In the genomic region with DNA sequence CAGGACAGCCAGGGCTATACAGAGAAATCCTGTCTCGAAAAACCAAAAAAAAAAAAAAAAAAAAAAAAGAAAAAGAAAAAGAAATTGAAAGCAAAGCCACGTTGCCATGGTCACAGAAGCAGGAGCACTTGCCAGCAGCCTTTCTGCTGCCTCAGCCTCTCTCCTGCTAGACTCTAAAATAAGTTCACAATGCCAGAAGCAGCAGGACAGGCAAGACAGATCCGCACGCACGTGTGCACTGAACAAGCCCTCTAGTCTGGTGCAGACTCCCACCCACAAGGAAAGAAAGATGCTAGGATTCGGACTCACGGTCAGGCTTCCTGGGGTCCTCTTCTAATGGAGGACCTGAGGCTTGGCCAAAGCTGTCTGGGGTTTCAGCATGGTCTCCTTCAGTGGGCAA, we compare ENCODE assay signal across 15 mouse cellular contexts. TPM values are rescaled to one million over a fixed set of nuclear protein-coding genes. Genes with fewer than 3 reads are reported as not detected.
DNase-seq lines count a peak whose midpoint lies in the region; ATAC-seq and TF ChIP-seq lines count a peak whose summit lies in the region.
"Had no signal": no experiment of that assay in that cellular context is flagged by ENCODE, and none has a peak within 500 bp of the region (broad histone marks: within the 10 kb centered on the region; RNA-seq: fewer than 3 reads in every experiment).

No protein-coding gene starts in this region.

- H3K9ac ChIP-seq in kidney, embryonic 15.5 days = no peak overlapping the region
- H3K9ac ChIP-seq in midbrain, postnatal 0 days (replicated peaks; ENCODE audit: low read length, poor library complexity, severe bottlenecking) = no peak overlapping the region
- H3K9ac ChIP-seq in stomach, postnatal 0 days (ENCODE audit: low read length) = no peak overlapping the region
- H3K9ac ChIP-seq in kidney, embryonic 16.5 days (replicated peaks; ENCODE audit: low read length) = no peak overlapping the region
- H3K9ac ChIP-seq in hindbrain, embryonic 14.5 days = no peak overlapping the region
- H3K9ac ChIP-seq: embryonic facial prominence, embryonic 12.5 days; lung, embryonic 14.5 days had no signal

- no peak overlapping the region for H3K27ac ChIP-seq in kidney, adult 2 months (ENCODE audit: insufficient read depth, low read depth, low read length)
- H3K27ac ChIP-seq in kidney, embryonic 15.5 days = no peak overlapping the region
- no peak overlapping the region for H3K27ac ChIP-seq in midbrain, postnatal 0 days (ENCODE audit: low read depth, low read length)
- H3K27ac ChIP-seq in stomach, postnatal 0 days (replicated peaks) = no peak overlapping the region
- H3K27ac ChIP-seq in kidney, embryonic 16.5 days (ENCODE audit: low read length) = no peak overlapping the region
- no peak overlapping the region for H3K27ac ChIP-seq in hindbrain, embryonic 14.5 days
- H3K27ac ChIP-seq: embryonic facial prominence, embryonic 12.5 days; hindbrain, embryonic 10.5 days had no signal

- no peak overlapping the region for H3K4me3 ChIP-seq in kidney, adult 2 months (ENCODE audit: insufficient read depth, low read depth, low read length)
- H3K4me3 ChIP-seq in kidney, embryonic 15.5 days (replicated peaks) = no peak overlapping the region
- H3K4me3 ChIP-seq in midbrain, postnatal 0 days (ENCODE audit: low read depth, low read length) = no peak overlapping the region
- H3K4me3 ChIP-seq in stomach, postnatal 0 days (ENCODE audit: low read depth, low read length) = no peak overlapping the region
- no peak overlapping the region for H3K4me3 ChIP-seq in kidney, embryonic 16.5 days (ENCODE audit: low read length)
- no peak overlapping the region for H3K4me3 ChIP-seq in hindbrain, embryonic 14.5 days (replicated peaks; ENCODE audit: low read length)
- H3K4me3 ChIP-seq: embryonic facial prominence, embryonic 12.5 days; hindbrain, embryonic 10.5 days had no signal

- ATAC-seq in kidney, embryonic 15.5 days (replicated peaks; ENCODE audit: low FRiP score) = no peak
- no peak for ATAC-seq in midbrain, postnatal 0 days (ENCODE audit: low FRiP score)
- no peak for ATAC-seq in stomach, postnatal 0 days (ENCODE audit: low FRiP score, low TSS enrichment)
- no peak for ATAC-seq in kidney, embryonic 16.5 days (ENCODE audit: low FRiP score, low TSS enrichment)
- no peak for ATAC-seq in hindbrain, embryonic 14.5 days (ENCODE audit: low FRiP score)

- no peaks in the 10 kb centered on the region for H3K9me3 ChIP-seq in kidney, embryonic 15.5 days (replicated peaks)
- no peaks in the 10 kb centered on the region for H3K9me3 ChIP-seq in midbrain, postnatal 0 days (ENCODE audit: low read length)
- no peaks in the 10 kb centered on the region for H3K9me3 ChIP-seq in stomach, postnatal 0 days (ENCODE audit: control insufficient read depth, low read length)
- no peaks in the 10 kb centered on the region for H3K9me3 ChIP-seq in kidney, embryonic 16.5 days (ENCODE audit: low read length)
- no peaks in the 10 kb centered on the region for H3K9me3 ChIP-seq in hindbrain, embryonic 14.5 days (ENCODE audit: control insufficient read depth, low read length)
- H3K9me3 ChIP-seq: embryonic facial prominence, embryonic 12.5 days; hindbrain, embryonic 10.5 days had no signal

- TF ChIP-seq EP300 in stomach, postnatal 0 days (optimal IDR thresholded peaks at IDR 0.05) = no peak

- peaks cover 2% of the 10 kb centered on the region; the same call in 1 of the 2 replicates for H3K4me1 ChIP-seq in kidney, adult 2 months (ENCODE audit: control insufficient read depth, insufficient read depth, low read length)
- peaks cover 21% of the 10 kb centered on the region for H3K4me1 ChIP-seq in kidney, embryonic 15.5 days
- peaks cover 21% of the 10 kb centered on the region for H3K4me1 ChIP-seq in midbrain, postnatal 0 days (ENCODE audit: insufficient read depth, low read length)
- no peaks in the 10 kb centered on the region for H3K4me1 ChIP-seq in stomach, postnatal 0 days (replicated peaks; ENCODE audit: control insufficient read depth, insufficient read depth)
- peaks cover 10% of the 10 kb centered on the region for H3K4me1 ChIP-seq in kidney, embryonic 16.5 days (ENCODE audit: insufficient read depth, low read length)
- H3K4me1 ChIP-seq in hindbrain, embryonic 14.5 days (replicated peaks; ENCODE audit: control insufficient read depth, insufficient read depth, low read length) = peaks cover 18% of the 10 kb centered on the region

- H3K27me3 ChIP-seq in kidney, adult 2 months (replicated peaks; ENCODE audit: control insufficient read depth, insufficient read depth, low read length) = no peaks in the 10 kb centered on the region; the same call in 1 of the 2 replicates
- peaks cover 10% of the 10 kb centered on the region; the same call in 1 of the 2 replicates for H3K27me3 ChIP-seq in kidney, embryonic 15.5 days
- H3K27me3 ChIP-seq in midbrain, postnatal 0 days (ENCODE audit: insufficient read depth, low read length) = no peaks in the 10 kb centered on the region
- no peaks in the 10 kb centered on the region for H3K27me3 ChIP-seq in stomach, postnatal 0 days (ENCODE audit: control insufficient read depth, insufficient read depth, low read length)
- 0 out of 2 replicates have a peak, but pooled peaks cover 5% of the 10 kb centered on the region for H3K27me3 ChIP-seq in kidney, embryonic 16.5 days (ENCODE audit: insufficient read depth, low read length)
- peaks cover 10% of the 10 kb centered on the region for H3K27me3 ChIP-seq in hindbrain, embryonic 14.5 days (ENCODE audit: control insufficient read depth, insufficient read depth, low read length)

- H3K4me2 ChIP-seq in kidney, embryonic 15.5 days = no peak overlapping the region
- H3K4me2 ChIP-seq in midbrain, postnatal 0 days (ENCODE audit: low read depth, low read length, poor library complexity, severe bottlenecking) = no peak overlapping the region
- H3K4me2 ChIP-seq in stomach, postnatal 0 days (replicated peaks; ENCODE audit: low read depth) = no peak overlapping the region
- no peak overlapping the region for H3K4me2 ChIP-seq in kidney, embryonic 16.5 days (replicated peaks; ENCODE audit: low read depth, low read length)
- H3K4me2 ChIP-seq in hindbrain, embryonic 14.5 days (replicated peaks) = no peak overlapping the region
- H3K4me2 ChIP-seq: embryonic facial prominence, embryonic 12.5 days; lung, embryonic 14.5 days had no signal

- peak; percentile 15 for DNase-seq in kidney, adult 2 months
- peak; percentile 50 for DNase-seq in NIH3T3 (ENCODE audit: low read depth)
- peak; percentile 26 to 54 for DNase-seq in frontal cortex, postnatal 14 days (ENCODE audit: low spot score in 2 of 2)
- peak; percentile 60 for DNase-seq in midbrain, postnatal 0 days (ENCODE audit: low spot score)
- DNase-seq in stomach, postnatal 0 days (ENCODE audit: low spot score) = no peak
- no peak for DNase-seq in hindbrain, embryonic 14.5 days (ENCODE audit: low spot score)
- DNase-seq: cerebellum, adult 11-12 months; gastrocnemius, postnatal 25 days; kidney, postnatal 4 days; lung, embryonic 14.5 days; thymus, postnatal 25 days had no signal

- WGBS in kidney, adult 2 months = 62% methylated on average over 7 of the region's 7 CpGs
- WGBS in kidney, embryonic 15.5 days = 85% methylated on average over 7 of the region's 7 CpGs
- WGBS in midbrain, postnatal 0 days = 26% methylated on average over 7 of the region's 7 CpGs
- 75% methylated on average over 7 of the region's 7 CpGs for WGBS in stomach, postnatal 0 days
- WGBS in kidney, embryonic 16.5 days = 81% methylated on average over 7 of the region's 7 CpGs
- 72% methylated on average over 7 of the region's 7 CpGs for WGBS in hindbrain, embryonic 14.5 days

- no peaks in the 10 kb centered on the region for H3K36me3 ChIP-seq in kidney, adult 2 months (ENCODE audit: control insufficient read depth, insufficient read depth, low read length)
- H3K36me3 ChIP-seq in kidney, embryonic 15.5 days = no peaks in the 10 kb centered on the region
- H3K36me3 ChIP-seq in midbrain, postnatal 0 days (ENCODE audit: insufficient read depth, low read length) = no peaks in the 10 kb centered on the region
- H3K36me3 ChIP-seq in stomach, postnatal 0 days (ENCODE audit: control insufficient read depth, insufficient read depth, low read length) = no peaks in the 10 kb centered on the region
- H3K36me3 ChIP-seq in kidney, embryonic 16.5 days (ENCODE audit: insufficient read depth, low read length) = no peaks in the 10 kb centered on the region
- no peaks in the 10 kb centered on the region for H3K36me3 ChIP-seq in hindbrain, embryonic 14.5 days (replicated peaks; ENCODE audit: control insufficient read depth, insufficient read depth)
- H3K36me3 ChIP-seq: embryonic facial prominence, embryonic 12.5 days; hindbrain, embryonic 10.5 days had no signal

- no peak for TF ChIP-seq POLR2A in kidney, adult 2 months (IDR thresholded peaks at IDR 0.05; ENCODE audit: low read depth, low read length)

- no peak for TF ChIP-seq CTCF in kidney, adult 2 months (conservative IDR thresholded peaks at IDR 0.05; ENCODE audit: insufficient read depth, insufficient read length, low read depth, low read length)
- no peak for TF ChIP-seq CTCF in midbrain, postnatal 0 days (IDR thresholded peaks at IDR 0.05)
- TF ChIP-seq CTCF in stomach, postnatal 0 days (IDR thresholded peaks at IDR 0.05; ENCODE audit: low read depth) = no peak

RNA-seq across cellular contexts. Expression of gene 4930539E08Rik, which starts 7.2 kb away (rescaled TPM):
- 0.34 and 0.57 TPM in 2 replicates for polyA plus RNA-seq in kidney, adult 2 months (2012; rRNA removed)
- 0.12 and 0.23 TPM in 2 replicates for polyA plus RNA-seq in kidney, embryonic 15.5 days (2015; fragmentation: Nextera tagmentation; extraction: Ambion mirVana)
- total RNA-seq in midbrain, postnatal 0 days (2014; rRNA removed) = 9.8 and 32.9 TPM in 2 replicates
- 4.3 and 4.5 TPM in 2 replicates for polyA plus RNA-seq in midbrain, postnatal 0 days (2015; fragmentation: Nextera tagmentation; extraction: Ambion mirVana)
- polyA plus RNA-seq in stomach, postnatal 0 days (2015; fragmentation: Nextera tagmentation; extraction: Ambion mirVana) = 1.2 and 2.2 TPM in 2 replicates
- 0.17 and 0.63 TPM in 2 replicates for polyA plus RNA-seq in kidney, embryonic 16.5 days (2015; fragmentation: Nextera tagmentation; extraction: Ambion mirVana)
- polyA plus RNA-seq in hindbrain, embryonic 14.5 days (2014; fragmentation: Nextera tagmentation; extraction: Ambion mirVana) = 1.2 and 1.3 TPM in 2 replicates
- total RNA-seq: gastrocnemius, postnatal 25 days had no signal

RNA-seq across cellular contexts. Expression of gene Pxt1, which starts 35.7 kb away (rescaled TPM):
- polyA plus RNA-seq in kidney, adult 2 months (2012; rRNA removed) = 0.12 and 0.13 TPM in 2 replicates
- polyA plus RNA-seq in kidney, embryonic 15.5 days (2015; fragmentation: Nextera tagmentation; extraction: Ambion mirVana) = 0.21 TPM in 1 of 2 replicates, not detected in the other
- total RNA-seq in midbrain, postnatal 0 days (2014; rRNA removed) = 0.49 TPM in 1 of 2 replicates, not detected in the other
- polyA plus RNA-seq in midbrain, postnatal 0 days (2015; fragmentation: Nextera tagmentation; extraction: Ambion mirVana) = 0.15 TPM in 1 of 2 replicates, not detected in the other
- polyA plus RNA-seq in stomach, postnatal 0 days (2015; fragmentation: Nextera tagmentation; extraction: Ambion mirVana) = 0.18 TPM in 1 of 2 replicates, not detected in the other
- 0.21 and 0.28 TPM in 2 replicates for polyA plus RNA-seq in kidney, embryonic 16.5 days (2015; fragmentation: Nextera tagmentation; extraction: Ambion mirVana)
- polyA plus RNA-seq in hindbrain, embryonic 14.5 days (2014; fragmentation: Nextera tagmentation; extraction: Ambion mirVana) = not detected in 2 replicates
- total RNA-seq: gastrocnemius, postnatal 25 days had no signal
- polyA plus RNA-seq: embryonic facial prominence, embryonic 12.5 days had no signal

RNA-seq across cellular contexts. Expression of gene Kctd20, which starts 43.8 kb away (rescaled TPM):
- 30.8 and 32.0 TPM in 2 replicates for polyA plus RNA-seq in kidney, adult 2 months (2012; rRNA removed)
- polyA plus RNA-seq in kidney, embryonic 15.5 days (2015; fragmentation: Nextera tagmentation; extraction: Ambion mirVana) = 88.8 and 91.5 TPM in 2 replicates
- total RNA-seq in midbrain, postnatal 0 days (2014; rRNA removed) = 60.0 and 64.9 TPM in 2 replicates
- polyA plus RNA-seq in midbrain, postnatal 0 days (2015; fragmentation: Nextera tagmentation; extraction: Ambion mirVana) = 63.2 and 63.8 TPM in 2 replicates
- 37.6 and 38.3 TPM in 2 replicates for polyA plus RNA-seq in stomach, postnatal 0 days (2015; fragmentation: Nextera tagmentation; extraction: Ambion mirVana)
- 89.5 and 92.1 TPM in 2 replicates for polyA plus RNA-seq in kidney, embryonic 16.5 days (2015; fragmentation: Nextera tagmentation; extraction: Ambion mirVana)
- polyA plus RNA-seq in hindbrain, embryonic 14.5 days (2014; fragmentation: Nextera tagmentation; extraction: Ambion mirVana) = 78.9 and 82.8 TPM in 2 replicates

RNA-seq across cellular contexts. Expression of gene Pnpla1, which starts 49.7 kb away (rescaled TPM):
- polyA plus RNA-seq in kidney, adult 2 months (2012; rRNA removed) = 0.04 TPM in 1 of 2 replicates, not detected in the other
- 0.08 and 0.10 TPM in 2 replicates for polyA plus RNA-seq in kidney, embryonic 15.5 days (2015; fragmentation: Nextera tagmentation; extraction: Ambion mirVana)
- 0.05 and 0.14 TPM in 2 replicates for total RNA-seq in midbrain, postnatal 0 days (2014; rRNA removed)
- 0.07 TPM in 1 of 2 replicates, not detected in the other for polyA plus RNA-seq in midbrain, postnatal 0 days (2015; fragmentation: Nextera tagmentation; extraction: Ambion mirVana)
- polyA plus RNA-seq in stomach, postnatal 0 days (2015; fragmentation: Nextera tagmentation; extraction: Ambion mirVana) = 12.7 TPM in 2 replicates
- polyA plus RNA-seq in kidney, embryonic 16.5 days (2015; fragmentation: Nextera tagmentation; extraction: Ambion mirVana) = 0.08 TPM in 1 of 2 replicates, not detected in the other
- 0.07 TPM in 1 of 2 replicates, not detected in the other for polyA plus RNA-seq in hindbrain, embryonic 14.5 days (2014; fragmentation: Nextera tagmentation; extraction: Ambion mirVana)
- total RNA-seq: gastrocnemius, postnatal 25 days had no signal
- polyA plus RNA-seq: hindbrain, embryonic 10.5 days had no signal

Comparison
In these comparisons a context has a peak if more than half of its experiments do, and no peak if none do; other contexts are left out.
1. DNase-seq: peak in kidney, adult 2 months (single experiment), NIH3T3 (single experiment), frontal cortex, postnatal 14 days (2 of 2) and midbrain, postnatal 0 days (single experiment); none in stomach, postnatal 0 days (single experiment) and hindbrain, embryonic 14.5 days (single experiment).